Mouse (Mus musculus) forebrain, embryonic 12.5 days (tissue): ENCODE measurements around the gene Ezr. TPM values are rescaled to one million over a fixed set of nuclear protein-coding genes. Genes with fewer than 3 reads are reported as not detected.
A peak's percentile ranks its signal among the peaks of the same experiment; 100 is the strongest.
"Not testable (repeated sequence)": the region's sequence is repeated elsewhere in the genome, so short reads cannot be mapped to it uniquely, and the experiment has no call there.

Experiments
- ATAC-seq: fragments of 200-750 bp; cut with Nextera tagmentation; 2 replicates; pipeline ENCODE4 v1.8.0; 2017; ENCODE audit warnings: moderate TSS enrichment; ENCODE audit not compliant: low FRiP score
- H3K27ac ChIP-seq: fragments of 300-500 bp; sonication (generic); 2 replicates; pipeline ENCODE4 v1.5.1; 2016; ENCODE audit warnings: mild to moderate bottlenecking
- H3K27me3 ChIP-seq: fragments of 300-500 bp; sonication (generic); 2 replicates; pipeline ENCODE4 v1.6.1; 2016; ENCODE audit warnings: mild to moderate bottlenecking
- H3K36me3 ChIP-seq: fragments of 300-500 bp; sonication (generic); replicated peaks from 2 replicates; pipeline ENCODE4 v1.6.1; 2016; ENCODE audit warnings: mild to moderate bottlenecking
- H3K4me1 ChIP-seq: fragments of 300-500 bp; sonication (generic); 2 replicates; pipeline ENCODE4 v1.6.1; 2016
- H3K4me2 ChIP-seq: fragments of 300-500 bp; sonication (generic); 2 replicates; pipeline ENCODE4 v1.6.1; 2016; ENCODE audit warnings: mild to moderate bottlenecking, moderate library complexity
- H3K4me3 ChIP-seq: fragments of 300-500 bp; sonication (generic); replicated peaks from 2 replicates; pipeline ENCODE4 v1.5.1; 2016; ENCODE audit warnings: mild to moderate bottlenecking
- H3K9ac ChIP-seq: fragments of 300-500 bp; sonication (generic); 2 replicates; pipeline ENCODE4 v1.6.1; 2016; ENCODE audit warnings: mild to moderate bottlenecking
- H3K9me3 ChIP-seq: fragments of 300-500 bp; sonication (generic); 2 replicates; pipeline ENCODE4 v1.6.1; 2016
- WGBS: fragments of 180-500 bp; shearing (Covaris S2); methylation state at CpG from one replicate; pipeline ENCODE4 v1.1.7; 2016; 5-methylcytosine and 5-hydroxymethylcytosine counted together
- polyA plus RNA-seq: library from polyadenylated mRNA; unstranded; fragments of >200 nt; fragmentation: Nextera tagmentation; extraction: Ambion mirVana; gene quantifications from 2 replicates; pipeline ENCODE4 v1.2.1, GENCODE M21; 2016

The Ezr gene
- polyA plus RNA-seq, 1 experiment from 2014 or later: 122 TPM

- not testable (repeated sequence) for H3K36me3 ChIP-seq, H3K27me3 ChIP-seq, ATAC-seq, H3K27ac ChIP-seq, H3K9ac ChIP-seq, H3K9me3 ChIP-seq, H3K4me1 ChIP-seq, H3K4me3 ChIP-seq, H3K4me2 ChIP-seq
- 86% methylated on average over 2 of the region's 2 CpGs for WGBS
Measured at GRCm38 (mm10) chr17:6708194-6708593, 74.4 kb downstream of the Ezr start.

- 86% methylated on average over 5 of the region's 5 CpGs for WGBS
- H3K27ac ChIP-seq, H3K27me3 ChIP-seq, H3K36me3 ChIP-seq, H3K9ac ChIP-seq, H3K4me2 ChIP-seq, H3K9me3 ChIP-seq, ATAC-seq, H3K4me1 ChIP-seq, H3K4me3 ChIP-seq: not testable (repeated sequence)
Measured at GRCm38 (mm10) chr17:6707422-6707821, 75.2 kb downstream of the Ezr start.

GRCm38 (mm10) chr17:6706448-6706847, 76.1 kb downstream of the Ezr start:
- not testable (repeated sequence) for H3K4me2 ChIP-seq, ATAC-seq, H3K9ac ChIP-seq, H3K4me3 ChIP-seq, H3K27me3 ChIP-seq, H3K4me1 ChIP-seq, H3K36me3 ChIP-seq, H3K27ac ChIP-seq, H3K9me3 ChIP-seq
- 87% methylated on average over 5 of the region's 5 CpGs for WGBS

- H3K36me3 ChIP-seq, H3K27me3 ChIP-seq, H3K9me3 ChIP-seq, H3K9ac ChIP-seq, H3K4me3 ChIP-seq, H3K4me2 ChIP-seq, H3K4me1 ChIP-seq, H3K27ac ChIP-seq: not testable (repeated sequence)
- WGBS: 43% methylated on average over 8 of the region's 9 CpGs
- ATAC-seq: peak; percentile 80
Measured at GRCm38 (mm10) chr17:6703381-6704270, 79.0 kb downstream of the Ezr start.

- WGBS: 71% methylated on average over 2 of the region's 8 CpGs
- not testable (repeated sequence) for H3K4me3 ChIP-seq, H3K4me1 ChIP-seq, H3K27ac ChIP-seq, H3K4me2 ChIP-seq, H3K36me3 ChIP-seq, H3K9ac ChIP-seq, H3K9me3 ChIP-seq, H3K27me3 ChIP-seq, ATAC-seq
Measured at GRCm38 (mm10) chr17:6702625-6703221, 79.9 kb downstream of the Ezr start.

GRCm38 (mm10) chr17:6700077-6700476, 82.5 kb downstream of the Ezr start:
- not testable (repeated sequence) for H3K4me2 ChIP-seq, H3K27ac ChIP-seq, H3K9me3 ChIP-seq, H3K27me3 ChIP-seq, ATAC-seq, H3K36me3 ChIP-seq, H3K4me3 ChIP-seq, H3K9ac ChIP-seq, H3K4me1 ChIP-seq
- 73% methylated on average over 3 of the region's 7 CpGs for WGBS

GRCm38 (mm10) chr17:6699502-6699901, 83.1 kb downstream of the Ezr start:
- H3K4me3 ChIP-seq, H3K36me3 ChIP-seq, H3K9me3 ChIP-seq, ATAC-seq, H3K27me3 ChIP-seq, H3K9ac ChIP-seq, H3K27ac ChIP-seq, H3K4me1 ChIP-seq, H3K4me2 ChIP-seq: not testable (repeated sequence)
- WGBS: 95% methylated on average over 8 of the region's 9 CpGs

- ATAC-seq: peak; percentile 74
- not testable (repeated sequence) for H3K4me2 ChIP-seq, H3K36me3 ChIP-seq, H3K27ac ChIP-seq, H3K4me1 ChIP-seq, H3K4me3 ChIP-seq, H3K9ac ChIP-seq, H3K27me3 ChIP-seq, H3K9me3 ChIP-seq
- 31% methylated on average over 4 of the region's 4 CpGs for WGBS
Measured at GRCm38 (mm10) chr17:6697224-6697775, 85.3 kb downstream of the Ezr start.

- 0 out of 2 replicates have a peak, but pooled peaks have one; percentile 28 for ATAC-seq
- H3K36me3 ChIP-seq, H3K4me1 ChIP-seq, H3K9ac ChIP-seq, H3K4me3 ChIP-seq, H3K27ac ChIP-seq, H3K4me2 ChIP-seq, H3K9me3 ChIP-seq, H3K27me3 ChIP-seq: not testable (repeated sequence)
- 68% methylated on average over 7 of the region's 8 CpGs for WGBS
Measured at GRCm38 (mm10) chr17:6696521-6696920, 86.1 kb downstream of the Ezr start.

- not testable (repeated sequence) for H3K9me3 ChIP-seq
Measured at GRCm38 (mm10) chr17:6695712-6696111, 86.9 kb downstream of the Ezr start.

GRCm38 (mm10) chr17:6691596-6691995, 91.0 kb downstream of the Ezr start:
- H3K9ac ChIP-seq, H3K4me2 ChIP-seq, H3K27ac ChIP-seq, H3K4me3 ChIP-seq, ATAC-seq, H3K36me3 ChIP-seq, H3K27me3 ChIP-seq, H3K4me1 ChIP-seq, H3K9me3 ChIP-seq: not testable (repeated sequence)
- WGBS: 16% methylated on average over 2 of the region's 2 CpGs

More at GRCm38 (mm10) chr17:6695712-6696111, 86.9 kb downstream of the Ezr start:
- not testable (repeated sequence) for H3K4me2 ChIP-seq, H3K4me1 ChIP-seq, ATAC-seq, H3K27ac ChIP-seq, H3K27me3 ChIP-seq, H3K9ac ChIP-seq, H3K4me3 ChIP-seq, H3K36me3 ChIP-seq
- WGBS: 82% methylated on average over 9 of the region's 9 CpGs

- H3K4me1 ChIP-seq, H3K27me3 ChIP-seq, H3K27ac ChIP-seq, H3K36me3 ChIP-seq, H3K9ac ChIP-seq, H3K9me3 ChIP-seq, ATAC-seq, H3K4me3 ChIP-seq, H3K4me2 ChIP-seq: not testable (repeated sequence)
- 77% methylated on average over 3 of the region's 4 CpGs for WGBS
Measured at GRCm38 (mm10) chr17:6689344-6689743, 93.2 kb downstream of the Ezr start.
